Mouse (Mus musculus): ENCODE data around the gene Dus4l. TPM values are rescaled to one million over a fixed set of nuclear protein-coding genes. Genes with fewer than 3 reads are reported as not detected.

Dus4l gene
- total and polyA plus RNA-seq, 3 experiments, result 16.1 to 32.8 (median 23.2) TPM

DNA sequence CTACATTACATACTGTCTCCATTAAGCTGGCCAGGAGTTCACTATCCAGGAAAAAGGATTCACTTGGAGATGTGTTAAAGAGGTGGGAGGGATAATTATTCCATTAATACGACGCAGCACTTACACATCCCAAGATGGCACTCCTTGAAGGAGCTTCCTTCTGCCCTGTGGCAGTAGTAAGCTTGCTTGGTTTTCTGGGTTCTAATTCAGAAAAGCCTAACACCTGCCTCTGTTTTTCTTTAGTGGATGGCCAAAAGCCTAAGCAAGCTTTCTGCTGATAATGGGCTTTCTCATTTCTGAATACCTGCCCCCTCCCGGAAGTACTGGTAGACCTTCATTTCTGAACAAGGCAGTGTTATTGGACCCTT, 19.4 kb downstream of the Dus4l start:
- H3K4me1 ChIP-seq (ENCODE audit: control insufficient read depth in 1 of 2, insufficient read depth in 2 of 2), result peaks cover 6 to 25% of the 10 kb centered on the region in 2 experiments; a peak in 2 of 4 replicates
- H3K9me3 ChIP-seq (replicated peaks; ENCODE audit: low read length), result no peaks in the 10 kb centered on the region
- H3K27me3 ChIP-seq (replicated peaks), result no peaks in the 10 kb centered on the region
- in situ Hi-C loops (cut with MboI; ENCODE audit: low pct_ligation_motif_present, low pct_unique_long_range_greater_than_20kb, low sequenced_read_pairs) (no loop called here), dilution Hi-C loops (cut with MboI; ENCODE audit: extremely low pct_ligation_motif_present, extremely low pct_unique_long_range_greater_than_20kb, low sequenced_read_pairs) (no loop called here)
- DNase-seq (ENCODE audit: extremely low read depth), result peak; percentile 21
- H3K27ac ChIP-seq (ENCODE audit: insufficient read depth, low read depth), result no peak overlapping the region
- H3K4me2 ChIP-seq (ENCODE audit: insufficient read depth, low read depth, poor library complexity, severe bottlenecking), result peak overlapping the region; percentile 24
- peak overlapping the region; percentile 65 to 82 (median 80) for H3K4me3 ChIP-seq (replicated peaks in 1 of 3; ENCODE audit: low read depth in 2 of 3, low read length in 2 of 3, poor library complexity in 1 of 3)
- H3K9ac ChIP-seq (ENCODE audit: insufficient read depth, low read depth), result peak overlapping the region; percentile 87
- H3K36me3 ChIP-seq (replicated peaks in 1 of 2; ENCODE audit: control insufficient read depth in 1 of 2, insufficient read depth in 1 of 2, low read length in 1 of 2), result peaks cover 7 to 35% of the 10 kb centered on the region in 2 experiments
- TF ChIP-seq ETS1 (conservative IDR thresholded peaks at IDR 0.05; ENCODE audit: low read depth, low read length) (no peak), ELF1 (IDR thresholded peaks at IDR 0.05; ENCODE audit: low read depth, low read length) (0 out of 2 replicates have a peak, but pooled peaks have one; percentile 25)
- peaks cover 10% of the 10 kb centered on the region for H3K79me2 ChIP-seq (replicated peaks; ENCODE audit: control insufficient read depth, extremely low read depth, insufficient read depth, poor library complexity, severe bottlenecking)

- H3K36me3 ChIP-seq (replicated peaks in 1 of 2; ENCODE audit: control insufficient read depth in 1 of 2, insufficient read depth in 1 of 2, low read length in 1 of 2), result peaks cover 9 to 39% of the 10 kb centered on the region in 2 experiments
- H3K9ac ChIP-seq (ENCODE audit: insufficient read depth, low read depth), result peak within 1 kb of the TSS; percentile 87
- in situ Hi-C loops (cut with MboI; ENCODE audit: low pct_ligation_motif_present, low pct_unique_long_range_greater_than_20kb, low sequenced_read_pairs) (no loop called here), dilution Hi-C loops (cut with MboI; ENCODE audit: extremely low pct_ligation_motif_present, extremely low pct_unique_long_range_greater_than_20kb, low sequenced_read_pairs) (no loop called here)
- peak; percentile 75 for TF ChIP-seq POLR2A (IDR thresholded peaks at IDR 0.05; ENCODE audit: low read depth, low read length)
- peak; percentile 94; the same call in 1 of the 2 replicates for TF ChIP-seq MAX (IDR thresholded peaks at IDR 0.05; ENCODE audit: low read length)
- TF ChIP-seq HCFC1 (IDR thresholded peaks at IDR 0.05; ENCODE audit: low read depth, low read length), result peak; percentile 72
- TF ChIP-seq KAT2A (IDR thresholded peaks at IDR 0.05; ENCODE audit: insufficient replicate concordance, low read length), result 0 out of 2 replicates have a peak, but pooled peaks have one; percentile 10
- no peak for TF ChIP-seq TBP (conservative IDR thresholded peaks at IDR 0.05; ENCODE audit: low read depth, low read length)
- peak; percentile 40 for TF ChIP-seq MEF2A (IDR thresholded peaks at IDR 0.05; ENCODE audit: borderline replicate concordance, low read depth, low read length)
- 0 out of 2 replicates have a peak, but pooled peaks have one; percentile 30 for TF ChIP-seq POLR2AphosphoS2 (IDR thresholded peaks at IDR 0.05; ENCODE audit: low read depth, low read length)
- TF ChIP-seq USF1 (IDR thresholded peaks at IDR 0.05; ENCODE audit: low read depth, low read length), result peak; percentile 17; the same call in 1 of the 2 replicates
- peak; percentile 72 for TF ChIP-seq TCF12 (IDR thresholded peaks at IDR 0.05; ENCODE audit: low read depth, low read length)
- TF ChIP-seq MYC (IDR thresholded peaks at IDR 0.05; ENCODE audit: low read depth, low read length), result peak; percentile 90
- TF ChIP-seq SIN3A (IDR thresholded peaks at IDR 0.05; ENCODE audit: low read length), result peak; percentile 65
- no peak for TF ChIP-seq MAZ (IDR thresholded peaks at IDR 0.05; ENCODE audit: low read depth, low read length)
- TF ChIP-seq NELFE (IDR thresholded peaks at IDR 0.05; ENCODE audit: low read depth, low read length), result peak; percentile 64; the same call in 1 of the 2 replicates
- peak; percentile 97 for TF ChIP-seq MXI1 (IDR thresholded peaks at IDR 0.05; ENCODE audit: low read depth, low read length)
- TF ChIP-seq IRF4 (IDR thresholded peaks at IDR 0.05; ENCODE audit: low read depth, low read length), result no peak
- peak; percentile 86 for TF ChIP-seq ELF1 (IDR thresholded peaks at IDR 0.05; ENCODE audit: low read depth, low read length)
- TF ChIP-seq NRF1 (IDR thresholded peaks at IDR 0.05; ENCODE audit: low read depth, low read length), result peak; percentile 78
- no peak for TF ChIP-seq GABPA (IDR thresholded peaks at IDR 0.05; ENCODE audit: insufficient replicate concordance, low read depth, low read length)
- TF ChIP-seq RCOR1 (conservative IDR thresholded peaks at IDR 0.05; ENCODE audit: low read depth, low read length), result no peak
- TF ChIP-seq ZMIZ1 (IDR thresholded peaks at IDR 0.05; ENCODE audit: low read depth, low read length), result peak; percentile 82
- H3K79me2 ChIP-seq (replicated peaks; ENCODE audit: control insufficient read depth, extremely low read depth, insufficient read depth, poor library complexity, severe bottlenecking), result peaks cover 10% of the 10 kb centered on the region
- DNase-seq (ENCODE audit: extremely low read depth), result peak; percentile 60
- no peaks in the 10 kb centered on the region for H3K9me3 ChIP-seq (replicated peaks; ENCODE audit: low read length)
- H3K4me1 ChIP-seq (ENCODE audit: control insufficient read depth in 1 of 2, insufficient read depth in 2 of 2), result peaks cover 6 to 28% of the 10 kb centered on the region in 2 experiments; a peak in 2 of 4 replicates
- no peaks in the 10 kb centered on the region for H3K27me3 ChIP-seq (replicated peaks)
- peak within 1 kb of the TSS; percentile 85 for H3K4me2 ChIP-seq (ENCODE audit: insufficient read depth, low read depth, poor library complexity, severe bottlenecking)
- peak within 1 kb of the TSS; percentile 65 to 92 (median 80) for H3K4me3 ChIP-seq (replicated peaks in 1 of 3; ENCODE audit: low read depth in 2 of 3, low read length in 2 of 3, poor library complexity in 1 of 3)
- peak within 1 kb of the TSS; percentile 47; the same call in 1 of the 2 replicates for H3K27ac ChIP-seq (ENCODE audit: insufficient read depth, low read depth)
These were observed 20.0 kb downstream of the Dus4l start, which contains the start of gene Bcap29 for GRCm38 (mm10) chr12:31634343-31635239. Gene Bcap29, minus strand, starts transcription at chr12:31634658.
